Mouse (Mus musculus) olfactory bulb, adult 2 months (tissue): ENCODE data around the gene Depdc5. TPM values are rescaled to one million over a fixed set of nuclear protein-coding genes. Genes with fewer than 3 reads are reported as not detected.
A peak's percentile ranks its signal among the peaks of the same experiment; 100 is the strongest.
"Not testable (repeated sequence)": the region's sequence is repeated elsewhere in the genome, so short reads cannot be mapped to it uniquely, and the experiment has no call there.

Experiments used
- H3K27ac ChIP-seq: fragments of 200-500 bp; 2 replicates; pipeline ENCODE4 v1.5.1; 2012; ENCODE audit warnings: low read depth, low read length; ENCODE audit not compliant: insufficient read depth
- H3K4me1 ChIP-seq: fragments of 200-500 bp; 2 replicates; pipeline ENCODE4 v1.6.1; 2012; ENCODE audit warnings: low read length; ENCODE audit not compliant: control insufficient read depth, insufficient read depth
- H3K4me3 ChIP-seq: fragments of 200-500 bp; 2 replicates; pipeline ENCODE4 v1.5.1; 2012; ENCODE audit warnings: mild to moderate bottlenecking, low read depth, low read length, moderate library complexity; ENCODE audit not compliant: insufficient read depth
- CTCF ChIP-seq: fragments of 200-500 bp; IDR thresholded peaks from 2 replicates; pipeline ENCODE4 v1.5.1; 2012; ENCODE audit warnings: low read depth, mild to moderate bottlenecking, low read length, moderate library complexity; ENCODE audit not compliant: insufficient read depth
- POLR2A ChIP-seq: fragments of 200-500 bp; IDR thresholded peaks from 2 replicates; pipeline ENCODE4 v1.6.1; 2012; ENCODE audit warnings: mild to moderate bottlenecking, low read depth, low read length, moderate library complexity; ENCODE audit not compliant: insufficient read depth
- WGBS: fragments of 180-500 bp; shearing (Covaris S2); methylation state at CpG from one replicate; pipeline ENCODE4 v1.1.7; 2018; 5-methylcytosine and 5-hydroxymethylcytosine counted together
- polyA plus RNA-seq: library from polyadenylated mRNA; stranded (reverse); fragments of >200 nt; gene quantifications from 2 replicates; pipeline ENCODE4 v1.2.4, GENCODE M21; 2012; ENCODE audit warnings: low replicate concordance; ENCODE audit not compliant: missing spikeins, insufficient read depth, insufficient read length

The Depdc5 gene
- polyA plus RNA-seq, 1 experiment, result 384 TPM

- Histone ChIP-seq H3K27ac (0 out of 2 replicates have a peak overlapping the region, but pooled peaks have one; percentile 2), H3K4me1 (peaks cover 11% of the 10 kb centered on the region), H3K4me3 (no peak overlapping the region)
- TF ChIP-seq CTCF (no peak), POLR2A (no peak)
- 44% methylated on average over 4 of the region's 4 CpGs for WGBS
Measured at GRCm38 (mm10) chr5:33030425-33031175, 167.1 kb downstream of the Depdc5 start.

- WGBS, result 67% methylated on average over 10 of the region's 10 CpGs
- no peak overlapping the region for H3K27ac ChIP-seq
Measured at GRCm38 (mm10) chr5:33032036-33032773, 168.7 kb downstream of the Depdc5 start.

GRCm38 (mm10) chr5:33033121-33033520 is 169.6 kb downstream of the Depdc5 start:
- H3K4me1 ChIP-seq, result peaks cover 11% of the 10 kb centered on the region
- TF ChIP-seq POLR2A, result no peak
- peak; percentile 91 for TF ChIP-seq CTCF
- no peak overlapping the region for H3K4me3 ChIP-seq
- 0% methylated on average over 4 of the region's 4 CpGs for WGBS
- H3K27ac ChIP-seq, result no peak overlapping the region

More at GRCm38 (mm10) chr5:33032036-33032773, 168.7 kb downstream of the Depdc5 start:
- H3K4me1 ChIP-seq, result peaks cover 11% of the 10 kb centered on the region
- TF ChIP-seq CTCF (no peak), POLR2A (no peak)
- H3K4me3 ChIP-seq, result no peak overlapping the region

GRCm38 (mm10) chr5:33033633-33034032 is 170.1 kb downstream of the Depdc5 start:
- WGBS, result 43% methylated on average over 8 of the region's 8 CpGs
- not testable (repeated sequence) for H3K27ac ChIP-seq, H3K4me3 ChIP-seq
- H3K4me1 ChIP-seq, result peaks cover 11% of the 10 kb centered on the region

GRCm38 (mm10) chr5:33034100-33034499 is 170.6 kb downstream of the Depdc5 start:
- Histone ChIP-seq H3K4me1 (peaks cover 11% of the 10 kb centered on the region), H3K4me3 (no peak overlapping the region), H3K27ac (no peak overlapping the region)
- TF ChIP-seq POLR2A (no peak), CTCF (0 out of 2 replicates have a peak, but pooled peaks have one; percentile 11)
- WGBS, result 18% methylated on average over 7 of the region's 7 CpGs

- H3K4me1 ChIP-seq, result peaks cover 11% of the 10 kb centered on the region
- WGBS, result 58% methylated on average over 3 of the region's 3 CpGs
- H3K27ac ChIP-seq, result no peak overlapping the region
- no peak overlapping the region for H3K4me3 ChIP-seq
- TF ChIP-seq CTCF (no peak), POLR2A (no peak)
Measured at GRCm38 (mm10) chr5:33034916-33035315, 171.4 kb downstream of the Depdc5 start.

- no peak overlapping the region for H3K27ac ChIP-seq
- WGBS, result 45% methylated on average over 13 of the region's 13 CpGs
- TF ChIP-seq CTCF, result no peak
- no peak for TF ChIP-seq POLR2A
- no peak overlapping the region for H3K4me3 ChIP-seq
- peaks cover 4% of the 10 kb centered on the region; the same call in 1 of the 2 replicates for H3K4me1 ChIP-seq
Measured at GRCm38 (mm10) chr5:33038656-33039509, 175.4 kb downstream of the Depdc5 start.

- no peak overlapping the region for H3K4me3 ChIP-seq
- no peak overlapping the region for H3K27ac ChIP-seq
- 5% methylated on average over 13 of the region's 13 CpGs for whole genome bisulfite sequencing
- TF ChIP-seq POLR2A, result no peak
- peak; percentile 29; the same call in 1 of the 2 replicates for TF ChIP-seq CTCF
- H3K4me1 ChIP-seq, result no peaks in the 10 kb centered on the region
Measured at GRCm38 (mm10) chr5:33039510-33039911, 176.0 kb downstream of the Depdc5 start.

- not testable (repeated sequence) for H3K4me3 ChIP-seq, H3K27ac ChIP-seq, H3K4me1 ChIP-seq
- WGBS, result 87% methylated on average over 1 of the region's 1 CpGs
Measured at GRCm38 (mm10) chr5:33040735-33041134, 177.2 kb downstream of the Depdc5 start.
